In the genomic region with DNA sequence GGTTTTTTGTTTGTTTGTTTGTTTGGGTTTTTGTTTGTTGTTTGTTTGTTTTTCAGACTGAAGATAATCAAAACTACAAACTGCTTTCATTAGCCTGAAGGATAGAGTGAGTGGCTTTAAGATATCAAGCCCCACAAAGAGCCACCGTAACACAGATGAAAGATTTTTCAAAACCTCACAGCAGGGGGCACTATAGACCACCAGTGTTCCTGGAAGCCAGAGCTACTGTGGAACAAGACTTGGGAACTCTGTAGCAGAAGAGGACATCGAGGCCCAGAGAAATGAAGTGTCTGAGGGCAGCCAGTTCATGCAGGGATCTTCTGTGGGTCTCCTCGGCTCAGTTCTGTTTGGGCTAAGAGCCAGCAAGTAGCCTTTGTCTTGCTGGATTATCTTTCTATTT, we compare ENCODE assay signal across 8 mouse cellular contexts. TPM values are rescaled to one million over a fixed set of nuclear protein-coding genes. Genes with fewer than 3 reads are reported as not detected.
DNase-seq lines count a peak whose midpoint lies in the region; ATAC-seq lines count a peak whose summit lies in the region.

No protein-coding gene starts in this region.

- H3K4me1 ChIP-seq in kidney, embryonic 15.5 days, result no peaks in the 10 kb centered on the region
- no peaks in the 10 kb centered on the region for H3K4me1 ChIP-seq in midbrain, embryonic 15.5 days

- 53% methylated on average over 3 of the region's 3 CpGs for WGBS in kidney, embryonic 15.5 days
- 55% methylated on average over 3 of the region's 3 CpGs for WGBS in midbrain, embryonic 15.5 days

- no peaks in the 10 kb centered on the region for H3K9me3 ChIP-seq in kidney, embryonic 15.5 days (replicated peaks)
- H3K9me3 ChIP-seq in midbrain, embryonic 15.5 days, result no peaks in the 10 kb centered on the region

- H3K27me3 ChIP-seq in kidney, embryonic 15.5 days, result no peaks in the 10 kb centered on the region
- H3K27me3 ChIP-seq in midbrain, embryonic 15.5 days (replicated peaks), result no peaks in the 10 kb centered on the region

- no peaks in the 10 kb centered on the region for H3K36me3 ChIP-seq in kidney, embryonic 15.5 days
- H3K36me3 ChIP-seq in midbrain, embryonic 15.5 days (replicated peaks), result no peaks in the 10 kb centered on the region

- no peak for ATAC-seq in kidney, embryonic 15.5 days (replicated peaks; ENCODE audit: low FRiP score)
- ATAC-seq in midbrain, embryonic 15.5 days (replicated peaks), result no peak

- no peak overlapping the region for H3K27ac ChIP-seq in kidney, embryonic 15.5 days
- no peak overlapping the region for H3K27ac ChIP-seq in midbrain, embryonic 15.5 days

- no peak overlapping the region for H3K4me2 ChIP-seq in kidney, embryonic 15.5 days
- no peak overlapping the region for H3K4me2 ChIP-seq in midbrain, embryonic 15.5 days

- intact Hi-C loops in left cerebral cortex, postnatal 4 days (cut with DNase I), result loop anchor here (5.0 kb wide), 2 partner anchors 166 to 216 kb away; no protein-coding TSS in a partner anchor

- DNase-seq in kidney, adult 18-20 months, result peak; percentile 27
- peak; percentile 57 for DNase-seq in ZHBTc4 (ENCODE audit: low read depth, low spot score)
- DNase-seq in cerebellum, postnatal 36 days, result peak; percentile 7 to 22
- peak; percentile 67 for DNase-seq in kidney, adult 9 months
- DNase-seq in left cerebral cortex, postnatal 4 days, result peak; percentile 22
- peak; percentile 56 for DNase-seq in right cerebral cortex, postnatal 25 days

- H3K9ac ChIP-seq in kidney, embryonic 15.5 days, result no peak overlapping the region
- H3K9ac ChIP-seq in midbrain, embryonic 15.5 days, result no peak overlapping the region

- H3K4me3 ChIP-seq in kidney, embryonic 15.5 days (replicated peaks), result no peak overlapping the region
- H3K4me3 ChIP-seq in midbrain, embryonic 15.5 days, result no peak overlapping the region

RNA-seq across cellular contexts. Expression of a gene that starts 49.4 kb away (rescaled TPM):
- polyA plus RNA-seq in kidney, embryonic 15.5 days (2015; fragmentation: Nextera tagmentation; extraction: Ambion mirVana), result 0.23 TPM in 1 of 2 replicates, not detected in the other
- total RNA-seq in left cerebral cortex, postnatal 4 days (2021), result not detected
- polyA plus RNA-seq in midbrain, embryonic 15.5 days (2015; fragmentation: Nextera tagmentation; extraction: Ambion mirVana), result 0.80 and 0.93 TPM in 2 replicates

Comparison
In these comparisons a context has a peak if more than half of its experiments do, and no peak if none do; other contexts are left out.
1. DNase-seq: peak in every context shown above with its lines; median percentile 67 in kidney, adult 9 months; 57 in ZHBTc4; 56 in right cerebral cortex, postnatal 25 days; 27 in kidney, adult 18-20 months; 22 in left cerebral cortex, postnatal 4 days; 14 in cerebellum, postnatal 36 days.